Mouse (Mus musculus) embryonic fibroblast, embryonic 13.5 days (primary cell): ENCODE results near the gene Msh5.

Experiments
- CTCF ChIP-seq: IDR thresholded peaks from 2 replicates; pipeline ENCODE4 v1.5.1; 2011; ENCODE audit warnings: mild to moderate bottlenecking, control low read depth, low read length, moderate library complexity, borderline replicate concordance; ENCODE audit not compliant: insufficient read depth
- POLR2A ChIP-seq: IDR thresholded peaks from 2 replicates; pipeline ENCODE4 v1.6.1; 2011; ENCODE audit warnings: low read depth, mild to moderate bottlenecking, control low read depth, low read length, moderate library complexity

- TF ChIP-seq CTCF (no peak), POLR2A (no peak)
These were observed 41.4 kb downstream of the Msh5 start for GRCm38 (mm10) chr17:35005158-35005557.
